Mouse (Mus musculus): ENCODE data around the gene Ankrd61.

Ankrd61 gene

GRCm38 (mm10) chr5:143893396-143893795, 4.1 kb downstream of the Ankrd61 start:
- DNase-seq (ENCODE audit: low read depth in 2 of 2, low spot score in 2 of 2) = no peak

- no peak for DNase-seq (ENCODE audit: low read depth in 2 of 2, low spot score in 2 of 2)
Measured at GRCm38 (mm10) chr5:143892255-143892886, 5.1 kb downstream of the Ankrd61 start.

- no peak for DNase-seq (ENCODE audit: low read depth in 2 of 2, low spot score in 2 of 2)
Measured at GRCm38 (mm10) chr5:143890741-143891140, 6.7 kb downstream of the Ankrd61 start.

GRCm38 (mm10) chr5:143885274-143885673, 12.2 kb downstream of the Ankrd61 start:
- DNase-seq (ENCODE audit: low read depth in 2 of 2, low spot score in 2 of 2) = no peak

DNA sequence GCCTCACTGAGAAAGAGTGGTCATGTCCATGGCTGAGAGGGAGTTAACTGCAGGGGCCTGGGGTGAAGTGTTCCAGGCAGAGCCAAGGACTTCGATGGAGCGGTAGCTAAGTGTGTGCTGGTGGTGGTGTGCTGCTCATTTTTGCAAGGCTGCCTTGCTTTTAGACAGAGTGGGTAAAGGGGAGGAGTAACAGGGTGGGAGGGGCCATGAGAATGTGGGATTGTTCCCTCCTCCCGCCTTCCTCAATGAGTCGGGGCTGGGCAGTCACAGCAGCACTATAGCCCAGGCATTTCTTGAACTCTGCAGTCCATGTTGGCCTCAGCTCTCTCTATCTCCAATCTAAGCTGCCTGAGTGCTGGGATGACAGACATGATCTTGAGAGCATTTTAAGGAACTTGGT, 22.9 kb downstream of the Ankrd61 start:
- no peak for DNase-seq (ENCODE audit: low read depth in 2 of 2, low spot score in 2 of 2)

DNA sequence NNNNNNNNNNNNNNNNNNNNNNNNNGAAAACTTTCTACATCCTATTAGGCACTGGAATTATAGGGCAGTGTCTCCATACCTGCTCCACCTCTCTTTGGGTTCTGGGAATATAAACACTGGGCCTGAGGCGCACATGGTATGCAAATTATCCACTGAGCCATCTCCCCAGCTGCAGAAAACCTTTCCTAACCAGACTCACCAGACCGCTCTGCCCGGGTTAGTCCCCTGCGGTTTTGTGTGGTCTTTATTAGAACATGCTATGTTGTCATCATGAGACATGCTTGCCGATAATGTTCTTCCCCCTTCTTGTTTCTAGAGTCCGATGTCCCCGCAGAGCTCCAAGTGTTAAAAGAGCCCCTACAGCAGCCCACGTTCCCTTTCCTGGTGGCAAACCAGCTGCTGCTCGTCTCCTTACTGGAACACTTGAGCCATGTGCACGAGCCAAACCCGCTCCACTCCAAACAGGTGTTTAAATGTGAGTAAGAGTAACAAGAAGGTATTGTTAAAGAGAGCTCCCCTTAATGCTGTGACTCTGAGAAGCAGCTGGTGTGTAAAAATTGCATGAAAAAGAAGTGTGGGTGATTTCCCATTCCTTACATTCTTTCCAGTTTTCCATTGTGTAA, 25.8 kb downstream of the Ankrd61 start:
- DNase-seq (ENCODE audit: low read depth in 2 of 2, low spot score in 2 of 2) = no peak
